Mouse (Mus musculus): ENCODE data around the gene Ucn3.
A peak's percentile ranks its signal among the peaks of the same experiment; 100 is the strongest.
"Not testable (repeated sequence)": the region's sequence is repeated elsewhere in the genome, so short reads cannot be mapped to it uniquely, and the experiment has no call there.

The Ucn3 gene

GRCm38 (mm10) chr13:3945249-3945648 lies at the start of gene Ucn3:
Ucn3 (minus strand) TSS chr13:3945349.
- DNase-seq (ENCODE audit: low read depth, low spot score), result no peak

DNA sequence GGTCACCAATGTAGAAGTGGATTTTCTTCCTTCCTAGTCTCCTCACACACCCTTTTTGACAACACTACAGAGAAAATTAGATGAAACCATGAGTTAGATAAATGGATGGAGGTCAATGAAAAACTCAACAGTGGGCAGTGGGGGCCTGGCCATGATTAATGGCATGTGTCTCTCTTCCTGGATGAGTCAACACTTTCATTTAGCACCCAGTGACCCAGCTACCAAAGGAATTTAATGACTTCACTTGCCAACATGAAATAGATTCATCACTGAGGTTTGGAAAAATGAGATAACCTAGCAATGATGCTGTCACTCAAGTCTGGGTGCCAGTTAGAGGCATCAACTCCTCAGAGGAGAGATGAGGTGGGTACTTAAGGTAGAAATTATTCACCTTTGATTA lies 46.9 kb upstream of the Ucn3 start:
- no peak for DNase-seq (ENCODE audit: low read depth, low spot score)

DNA sequence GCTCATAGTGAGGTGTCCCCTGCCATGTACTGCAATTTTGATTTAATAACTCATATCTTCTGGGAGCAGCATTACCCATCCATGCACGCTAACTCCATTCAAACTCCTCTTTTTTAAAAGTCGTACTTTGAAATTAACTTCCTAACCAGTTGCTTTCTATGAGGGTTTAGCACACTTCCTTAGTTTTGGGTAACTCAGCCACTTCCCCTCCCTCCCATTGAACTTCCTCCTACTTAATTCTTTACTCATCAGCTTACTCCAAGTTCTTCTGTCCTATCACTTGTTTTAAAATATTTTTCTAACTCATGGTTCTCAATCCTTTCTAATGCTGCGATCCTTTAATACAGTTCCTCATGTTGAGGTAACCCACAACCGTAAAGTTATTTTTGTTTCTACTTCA lies 23.7 kb upstream of the Ucn3 start:
- no peak for DNase-seq (ENCODE audit: low read depth, low spot score)

DNA sequence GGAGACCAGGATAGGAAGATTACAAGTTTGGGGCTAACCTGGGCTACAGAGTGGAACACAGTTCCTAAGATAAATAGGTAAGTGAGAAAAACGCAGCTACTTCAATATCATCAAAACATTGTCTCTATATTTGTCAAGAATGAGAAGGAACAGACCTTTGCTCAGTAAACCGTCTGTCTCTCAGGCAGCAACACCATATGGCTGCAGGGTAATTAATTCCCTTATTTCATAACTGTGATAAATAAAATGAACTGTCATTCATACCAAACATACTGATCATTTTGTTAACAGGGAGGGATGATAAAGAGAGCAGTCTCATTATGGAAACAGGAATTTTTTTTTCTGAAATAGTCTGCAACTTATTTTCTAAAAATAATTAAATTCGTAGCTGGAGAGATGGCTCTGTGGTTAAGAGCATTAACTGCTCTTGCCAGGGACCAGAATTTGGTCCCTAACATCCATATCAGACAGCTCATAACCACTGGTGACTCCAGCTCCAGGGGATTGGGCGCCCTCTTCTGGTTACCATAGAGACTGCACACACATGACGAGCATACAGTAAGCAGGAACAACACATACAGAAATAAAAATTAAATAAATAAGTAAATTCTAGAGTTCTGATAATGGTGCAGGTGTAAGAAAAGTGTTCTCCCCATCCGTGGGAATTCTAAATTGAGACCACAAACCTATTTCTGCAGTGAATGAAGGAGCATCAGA lies 6.2 kb upstream of the Ucn3 start:
- no peak for DNase-seq (ENCODE audit: low read depth, low spot score)

GRCm38 (mm10) chr13:3949477-3949876 lies 4.3 kb upstream of the Ucn3 start:
- DNase-seq (ENCODE audit: low read depth, low spot score), result no peak

- no peak for DNase-seq (ENCODE audit: low read depth, low spot score)
Measured at GRCm38 (mm10) chr13:3947267-3947666, 2.1 kb upstream of the Ucn3 start.

- no peak for DNase-seq (ENCODE audit: low read depth, low spot score)
Measured at GRCm38 (mm10) chr13:3944699-3945098, 450 bp downstream of the Ucn3 start.

DNA sequence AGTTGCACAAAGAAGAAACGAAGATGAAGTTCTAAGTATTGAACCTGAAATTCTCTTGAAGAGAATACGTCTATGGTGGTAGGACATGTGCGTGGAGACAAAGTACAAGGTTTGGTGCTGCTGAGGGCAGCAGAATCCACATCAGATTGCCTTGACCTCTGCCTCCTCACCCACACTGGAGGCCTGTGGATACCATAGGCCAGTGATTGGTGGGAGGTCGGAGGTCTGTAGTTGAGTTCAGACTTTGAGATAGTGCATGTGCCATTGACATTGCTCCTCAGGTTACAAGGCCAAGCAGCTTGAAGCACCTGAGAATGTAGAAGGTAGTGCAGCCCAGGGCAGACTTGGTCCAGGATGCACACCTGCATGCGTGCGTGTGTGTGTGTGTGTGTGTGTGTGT lies 19.1 kb downstream of the Ucn3 start:
- DNase-seq (ENCODE audit: low read depth, low spot score), result no peak

DNA sequence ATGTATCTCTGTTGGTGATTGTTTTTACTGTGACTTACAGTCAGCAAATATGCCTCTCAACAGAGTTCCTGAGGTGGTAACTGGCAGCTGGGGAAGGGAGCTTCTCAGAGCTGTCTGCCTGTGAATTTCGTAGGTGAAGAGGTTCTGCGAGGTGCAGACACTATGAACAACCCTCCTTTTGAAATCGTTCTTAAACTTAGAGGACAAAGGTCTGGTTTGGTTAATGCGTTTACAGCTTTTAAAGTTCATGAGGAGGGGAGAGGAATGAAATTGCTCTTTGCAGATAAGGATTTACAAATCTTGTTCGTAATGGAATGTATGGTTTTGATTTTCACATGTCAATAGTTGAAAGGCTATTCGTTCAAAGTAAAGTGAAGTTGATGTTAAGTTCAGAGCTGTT lies 19.5 kb downstream of the Ucn3 start:
- DNase-seq (ENCODE audit: low read depth, low spot score), result no peak

DNA sequence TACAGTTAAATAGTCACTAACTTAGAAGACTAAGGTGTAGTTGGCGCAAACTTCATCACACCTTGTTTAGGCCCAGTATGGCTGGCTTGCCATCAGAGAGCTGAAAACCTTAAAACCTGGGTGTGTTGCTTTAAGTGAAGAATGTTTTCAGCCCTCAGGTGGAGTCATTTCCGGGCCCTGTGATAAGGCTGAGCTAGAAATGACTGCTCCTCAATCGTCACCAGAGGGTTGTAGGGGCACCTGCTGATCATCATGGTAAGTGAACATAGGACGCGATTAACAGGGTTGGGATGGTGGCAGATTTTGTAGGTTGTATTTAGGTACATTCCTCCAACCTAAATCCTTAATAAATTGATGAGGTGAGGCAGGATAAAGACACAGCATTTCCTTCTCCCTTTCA lies 20.7 kb downstream of the Ucn3 start:
- DNase-seq (ENCODE audit: low read depth, low spot score), result no peak

DNA sequence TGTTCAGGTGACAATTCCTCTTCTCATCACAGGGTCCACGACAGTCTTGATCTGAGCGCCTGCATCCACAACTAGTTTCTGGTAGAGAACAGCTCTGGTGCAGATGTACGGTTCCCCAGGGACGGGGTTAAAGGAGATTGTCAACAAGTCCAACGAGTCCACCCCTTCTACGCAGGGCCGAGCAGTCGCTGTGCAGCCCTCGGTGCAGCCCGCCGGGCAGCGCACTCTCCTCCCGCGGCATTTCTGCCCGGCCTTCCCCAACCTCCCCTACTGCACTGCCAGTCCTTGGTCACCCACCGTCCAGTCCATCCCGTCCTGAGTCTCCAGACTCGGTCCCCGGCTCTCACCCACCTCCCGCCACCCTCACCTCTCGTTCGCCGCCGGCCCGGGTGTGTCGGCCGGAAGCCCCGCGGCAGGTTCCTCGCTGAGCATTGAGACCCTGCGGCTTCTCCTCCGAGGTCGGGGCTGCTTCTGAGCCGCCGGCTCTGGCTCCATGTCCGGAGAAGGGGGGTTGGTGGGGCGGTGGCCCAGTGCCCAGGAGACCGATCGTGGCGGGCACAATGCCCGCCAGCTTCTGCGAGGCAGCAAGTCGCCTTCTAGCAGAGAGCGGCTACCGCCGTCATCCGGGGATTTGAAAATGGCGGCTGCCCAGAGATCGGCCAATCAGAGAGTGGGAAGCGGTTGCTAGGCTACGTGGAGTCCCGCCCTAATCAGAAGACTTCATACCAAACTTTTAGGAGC lies 27.4 kb downstream of the Ucn3 start, which contains the start of the genes Net1 and Tubal3:
Gene Net1, minus strand, starts transcription at position 650 of the 741 bp plus-strand sequence.
Gene Tubal3, plus strand, starts transcription at position 704 of the 741 bp plus-strand sequence.
- DNase-seq (ENCODE audit: low read depth, low spot score), result peak; percentile 89

- no peak for DNase-seq (ENCODE audit: low read depth, low spot score)
Measured at GRCm38 (mm10) chr13:3913504-3913903, 31.6 kb downstream of the Ucn3 start.

- no peak for DNase-seq (ENCODE audit: low read depth, low spot score)
Measured at GRCm38 (mm10) chr13:3910356-3910755, 34.8 kb downstream of the Ucn3 start.

DNA sequence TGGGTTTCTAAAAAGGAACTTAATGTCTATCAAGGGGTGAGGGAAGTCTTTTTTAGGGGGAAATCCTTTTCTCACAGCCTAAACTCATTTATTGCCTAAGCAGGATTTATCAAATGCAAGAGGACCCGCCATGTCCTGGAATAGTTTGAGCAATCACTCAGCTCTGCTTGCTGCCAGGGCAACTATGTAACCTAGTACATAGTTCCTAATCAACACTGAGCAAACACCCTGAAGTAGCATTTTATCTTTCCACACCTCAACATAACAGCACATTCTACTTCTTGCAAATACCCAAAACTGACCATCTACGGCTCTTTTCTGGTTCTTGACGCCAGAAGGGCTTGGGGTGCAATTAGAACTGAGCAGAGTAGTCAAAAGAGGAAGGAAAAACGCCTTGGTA lies 36.9 kb downstream of the Ucn3 start:
- no peak for DNase-seq (ENCODE audit: low read depth, low spot score)

GRCm38 (mm10) chr13:3907151-3907696 lies 37.9 kb downstream of the Ucn3 start:
- no peak for DNase-seq (ENCODE audit: low read depth, low spot score)

- no peak for DNase-seq (ENCODE audit: low read depth, low spot score)
Measured at GRCm38 (mm10) chr13:3899301-3899700, 45.8 kb downstream of the Ucn3 start.

- not testable (repeated sequence) for DNase-seq (ENCODE audit: low read depth, low spot score)
Measured at GRCm38 (mm10) chr13:3898202-3898601, 46.9 kb downstream of the Ucn3 start.

GRCm38 (mm10) chr13:3896913-3897312 lies 48.2 kb downstream of the Ucn3 start:
- DNase-seq (ENCODE audit: low read depth, low spot score), result peak; percentile 74

GRCm38 (mm10) chr13:3896032-3896431 lies 49.1 kb downstream of the Ucn3 start:
- DNase-seq (ENCODE audit: low read depth, low spot score), result no peak

GRCm38 (mm10) chr13:3895397-3895980 lies 49.7 kb downstream of the Ucn3 start:
- no peak for DNase-seq (ENCODE audit: low read depth, low spot score)

- no peak for DNase-seq (ENCODE audit: low read depth, low spot score)
Measured at GRCm38 (mm10) chr13:3894549-3894948, 50.6 kb downstream of the Ucn3 start.

DNA sequence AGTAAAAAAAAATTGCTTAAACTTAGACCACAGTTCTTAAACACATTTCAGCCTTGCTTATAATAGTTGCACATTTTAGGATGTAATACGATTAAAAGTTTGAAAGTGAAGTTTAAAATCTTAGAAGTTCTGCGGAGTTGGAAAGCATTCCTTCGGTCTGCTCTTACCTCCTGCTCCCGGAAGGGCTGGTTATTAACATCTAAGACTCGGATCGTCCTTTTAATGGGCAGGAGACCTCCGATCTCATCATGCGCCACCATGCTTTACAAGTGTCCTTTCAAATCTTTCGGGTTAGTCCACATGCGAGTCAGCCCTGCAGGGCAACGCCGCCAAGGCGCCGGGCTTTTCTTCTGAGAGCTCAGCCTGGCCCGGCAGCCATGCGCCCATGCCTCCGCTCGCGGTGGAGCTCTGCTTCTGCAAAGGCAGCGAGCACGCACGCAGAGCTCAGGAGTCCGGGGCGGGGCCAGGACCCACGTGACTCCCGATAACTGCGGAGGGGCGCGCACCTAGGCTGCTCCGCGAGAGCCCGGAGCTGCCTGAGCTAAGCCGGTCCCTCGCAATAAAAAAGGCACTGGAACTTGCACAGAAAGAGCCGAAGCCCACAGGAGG lies 51.9 kb downstream of the Ucn3 start:
- DNase-seq (ENCODE audit: low read depth, low spot score), result peak; percentile 88
